Comparison of ENCODE assay signal across 8 mouse cellular contexts in genomic region chr7:109174949-109175669, GRCm38 (mm10). TPM values are rescaled to one million over a fixed set of nuclear protein-coding genes. Genes with fewer than 3 reads are reported as not detected.
DNase-seq lines count a peak whose midpoint lies in the region; ATAC-seq and TF ChIP-seq lines count a peak whose summit lies in the region.

TSS of gene Lmo1 (minus strand) at chr7:109175207.

- no peak within 1 kb of the TSS for H3K27ac ChIP-seq in intestine, embryonic 14.5 days (ENCODE audit: low read depth)
- peak within 1 kb of the TSS; percentile 64 for H3K27ac ChIP-seq in limb, embryonic 12.5 days

- peak within 1 kb of the TSS; percentile 14 for H3K9ac ChIP-seq in intestine, embryonic 14.5 days (ENCODE audit: low read length)
- peak within 1 kb of the TSS; percentile 80 for H3K9ac ChIP-seq in limb, embryonic 12.5 days (replicated peaks)

- H3K9me3 ChIP-seq in intestine, embryonic 14.5 days (ENCODE audit: control insufficient read depth, low read length), result no peaks in the 10 kb centered on the region
- H3K9me3 ChIP-seq in limb, embryonic 12.5 days, result no peaks in the 10 kb centered on the region

- no peak for TF ChIP-seq POLR2A in lung, adult 2 months (IDR thresholded peaks at IDR 0.05; ENCODE audit: borderline replicate concordance, extremely low read depth, low read depth, low read length)

- peak; percentile 20 for DNase-seq in lung, adult 2 months
- DNase-seq in lung, postnatal 36 days, result no peak
- DNase-seq in cerebellum, adult 11 months, result peak; percentile 42
- DNase-seq in gastrocnemius, adult 18-20 months (ENCODE audit: low spot score), result peak; percentile 19
- peak; percentile 60 for DNase-seq in intestine, embryonic 14.5 days (ENCODE audit: low spot score)
- peak; percentile 69 for DNase-seq in neural tube, embryonic 10.5 days (ENCODE audit: extremely low spot score, low spot score)
- no peak for DNase-seq in natural killer cell, adult 2 months (ENCODE audit: low spot score in 2 of 2)

- H3K36me3 ChIP-seq in intestine, embryonic 14.5 days (ENCODE audit: control insufficient read depth, insufficient read depth, low read length), result no peaks in the 10 kb centered on the region
- no peaks in the 10 kb centered on the region for H3K36me3 ChIP-seq in limb, embryonic 12.5 days

- peaks cover 49% of the 10 kb centered on the region for H3K27me3 ChIP-seq in intestine, embryonic 14.5 days (replicated peaks; ENCODE audit: control insufficient read depth, insufficient read depth, low read length)
- H3K27me3 ChIP-seq in limb, embryonic 12.5 days, result peaks cover 49% of the 10 kb centered on the region

- WGBS in lung, adult 2 months, result 3% methylated on average over 67 of the region's 67 CpGs
- under 1% methylated on average over 44 of the region's 67 CpGs for WGBS in intestine, embryonic 14.5 days
- under 1% methylated on average over 67 of the region's 67 CpGs for WGBS in limb, embryonic 12.5 days

- no peak for TF ChIP-seq CTCF in lung, adult 2 months (IDR thresholded peaks at IDR 0.05; ENCODE audit: insufficient read depth, low read length)

- peak; percentile 74 for ATAC-seq in intestine, embryonic 14.5 days (replicated peaks; ENCODE audit: low FRiP score, low TSS enrichment, low read depth)
- ATAC-seq in limb, embryonic 12.5 days (ENCODE audit: insufficient number of reproducible peaks, insufficient read depth, low FRiP score, low TSS enrichment, low read depth), result peak; percentile 54

- peaks cover 2% of the 10 kb centered on the region; the same call in 1 of the 2 replicates for H3K4me1 ChIP-seq in lung, adult 2 months (ENCODE audit: control insufficient read depth, insufficient read depth, low read length)
- H3K4me1 ChIP-seq in intestine, embryonic 14.5 days (replicated peaks; ENCODE audit: control insufficient read depth, insufficient read depth, low read length), result no peaks in the 10 kb centered on the region; the same call in 1 of the 2 replicates
- peaks cover 28% of the 10 kb centered on the region for H3K4me1 ChIP-seq in limb, embryonic 12.5 days (replicated peaks)

- H3K4me3 ChIP-seq in lung, adult 2 months (replicated peaks; ENCODE audit: extremely low read depth, low read depth, low read length), result peak within 1 kb of the TSS; percentile 31
- peak within 1 kb of the TSS; percentile 49 for H3K4me3 ChIP-seq in intestine, embryonic 14.5 days (ENCODE audit: low read depth, low read length)
- H3K4me3 ChIP-seq in limb, embryonic 12.5 days (replicated peaks), result peak within 1 kb of the TSS; percentile 65

- peak within 1 kb of the TSS; percentile 94 for H3K4me2 ChIP-seq in intestine, embryonic 14.5 days (ENCODE audit: low read length)
- peak within 1 kb of the TSS; percentile 96 for H3K4me2 ChIP-seq in limb, embryonic 12.5 days

RNA-seq across cellular contexts. Expression of gene Lmo1, which starts in this region (rescaled TPM):
- 7.5 and 8.7 TPM in 2 replicates for polyA plus RNA-seq in lung, adult 2 months (2012; rRNA removed)
- total RNA-seq in gastrocnemius, adult 18-20 months (2021), result 1 to 10 TPM; 1.9 to 2.7 TPM
- 1.7 and 2.9 TPM in 2 replicates for polyA plus RNA-seq in intestine, embryonic 14.5 days (2014; fragmentation: Nextera tagmentation; extraction: Ambion mirVana)
- polyA plus RNA-seq in limb, embryonic 12.5 days (2016; fragmentation: Nextera tagmentation; extraction: Ambion mirVana), result 13.6 and 15.1 TPM in 2 replicates

Comparison
In these comparisons a context has a peak if more than half of its experiments do, and no peak if none do; other contexts are left out.
1. DNase-seq: peak in lung, adult 2 months (single experiment), cerebellum, adult 11 months (single experiment), gastrocnemius, adult 18-20 months (single experiment), intestine, embryonic 14.5 days (single experiment) and neural tube, embryonic 10.5 days (single experiment); none in lung, postnatal 36 days (single experiment) and natural killer cell, adult 2 months (0 of 2).
2. Peak in every context shown above with its lines, with median percentiles within 50 percentile points of each other: H3K4me3 ChIP-seq.